In the genomic region with DNA sequence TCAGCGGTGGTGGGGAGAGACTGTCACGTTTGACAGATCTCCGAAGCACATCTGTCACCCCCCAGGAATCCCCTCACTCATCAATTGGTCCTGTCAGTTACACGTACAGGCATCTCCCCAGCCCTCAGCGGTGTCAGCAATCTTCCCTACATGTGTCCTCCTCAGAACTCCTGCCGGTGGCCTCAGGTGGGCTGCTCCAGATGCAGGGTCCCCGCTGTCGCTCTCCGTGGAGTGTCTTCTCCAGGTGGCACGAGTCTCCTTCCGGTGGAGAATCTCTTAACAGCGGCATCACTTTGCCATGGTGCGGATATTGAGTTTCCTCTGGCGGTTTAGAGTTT, we compare ENCODE assay signal across 15 mouse cellular contexts. TPM values are rescaled to one million over a fixed set of nuclear protein-coding genes. Genes with fewer than 3 reads are reported as not detected.
DNase-seq lines count a peak whose midpoint lies in the region; ATAC-seq and TF ChIP-seq lines count a peak whose summit lies in the region.
"Had no signal": no experiment of that assay in that cellular context is flagged by ENCODE, and none has a peak within 500 bp of the region (broad histone marks: within the 10 kb centered on the region; RNA-seq: fewer than 3 reads in every experiment).

No protein-coding gene starts in this region.

- no peaks in the 10 kb centered on the region for H3K9me3 ChIP-seq in kidney, embryonic 14.5 days (ENCODE audit: control insufficient read depth, low read length)
- H3K9me3 ChIP-seq in neural tube, embryonic 11.5 days (ENCODE audit: control insufficient read depth, low read length), result no peaks in the 10 kb centered on the region
- H3K9me3 ChIP-seq in limb, embryonic 14.5 days (ENCODE audit: control insufficient read depth, low read length), result no peaks in the 10 kb centered on the region

- H3K4me3 ChIP-seq in kidney, embryonic 14.5 days (ENCODE audit: low read length), result no peak overlapping the region
- no peak overlapping the region for H3K4me3 ChIP-seq in neural tube, embryonic 11.5 days (ENCODE audit: low read depth, low read length)
- no peak overlapping the region for H3K4me3 ChIP-seq in limb, embryonic 14.5 days (replicated peaks; ENCODE audit: low read length)
- H3K4me3 ChIP-seq: erythroblast, embryonic 14.5 days had no signal

- H3K9ac ChIP-seq in kidney, embryonic 14.5 days (ENCODE audit: low read depth, low read length), result no peak overlapping the region
- no peak overlapping the region for H3K9ac ChIP-seq in neural tube, embryonic 11.5 days (ENCODE audit: low read length)
- no peak overlapping the region for H3K9ac ChIP-seq in limb, embryonic 14.5 days (ENCODE audit: low read depth, low read length, severe bottlenecking)

- no peaks in the 10 kb centered on the region for H3K36me3 ChIP-seq in kidney, embryonic 14.5 days (ENCODE audit: control insufficient read depth, insufficient read depth, low read length)
- no peaks in the 10 kb centered on the region for H3K36me3 ChIP-seq in neural tube, embryonic 11.5 days (ENCODE audit: control insufficient read depth, insufficient read depth, low read length)
- no peaks in the 10 kb centered on the region for H3K36me3 ChIP-seq in limb, embryonic 14.5 days (ENCODE audit: control insufficient read depth, insufficient read depth, low read length)

- intact Hi-C loops in gastrocnemius, postnatal 14 days (cut with DNase I; ENCODE audit: low total_unique reads), result no loop called here

- DNase-seq in kidney, postnatal 4 days, result no peak
- DNase-seq in neural tube, embryonic 11.5 days (ENCODE audit: low spot score), result peak; percentile 12
- DNase-seq in neural tube, embryonic 10.5 days (ENCODE audit: extremely low spot score, low spot score), result no peak
- no peak for DNase-seq in limb, embryonic 14.5 days (ENCODE audit: low spot score)
- DNase-seq in gastrocnemius, postnatal 14 days, result no peak
- DNase-seq in liver, result no peak
- no peak for DNase-seq in yolk sac, embryonic 10.5 days (ENCODE audit: low spot score)
- DNase-seq: cerebellum, postnatal 25 days; heart, postnatal 36 days; left cerebral cortex, postnatal 4 days; lung, postnatal 36 days; thymus, postnatal 25 days had no signal

- 0 out of 2 replicates have a peak, but pooled peaks have one; percentile 28 for ATAC-seq in kidney, embryonic 14.5 days (ENCODE audit: low FRiP score, low TSS enrichment)
- ATAC-seq in neural tube, embryonic 11.5 days (ENCODE audit: insufficient read depth, low FRiP score, low TSS enrichment), result no peak
- no peak for ATAC-seq in limb, embryonic 14.5 days (ENCODE audit: low FRiP score, low read depth)

- peak overlapping the region; percentile 25 for H3K4me2 ChIP-seq in kidney, embryonic 14.5 days (replicated peaks; ENCODE audit: low read depth, low read length)
- H3K4me2 ChIP-seq in neural tube, embryonic 11.5 days (ENCODE audit: low read depth), result no peak overlapping the region
- peak overlapping the region; percentile 17; the same call in 1 of the 2 replicates for H3K4me2 ChIP-seq in limb, embryonic 14.5 days (replicated peaks; ENCODE audit: low read depth, low read length, severe bottlenecking)

- H3K27ac ChIP-seq in kidney, embryonic 14.5 days (ENCODE audit: low read depth, low read length), result no peak overlapping the region
- no peak overlapping the region for H3K27ac ChIP-seq in neural tube, embryonic 11.5 days (ENCODE audit: low read depth, low read length)
- H3K27ac ChIP-seq in limb, embryonic 14.5 days (replicated peaks; ENCODE audit: low read depth, low read length), result no peak overlapping the region

- no peaks in the 10 kb centered on the region for H3K4me1 ChIP-seq in kidney, embryonic 14.5 days (ENCODE audit: control insufficient read depth, insufficient read depth, low read length)
- no peaks in the 10 kb centered on the region for H3K4me1 ChIP-seq in neural tube, embryonic 11.5 days (ENCODE audit: control insufficient read depth, insufficient read depth, low read length)
- H3K4me1 ChIP-seq in limb, embryonic 14.5 days (ENCODE audit: control insufficient read depth, insufficient read depth, low read length), result 0 out of 2 replicates have a peak, but pooled peaks cover 3% of the 10 kb centered on the region

- WGBS in kidney, embryonic 14.5 days, result 39% methylated on average over 14 of the region's 14 CpGs
- 60% methylated on average over 14 of the region's 14 CpGs for WGBS in neural tube, embryonic 11.5 days
- 60% methylated on average over 14 of the region's 14 CpGs for WGBS in limb, embryonic 14.5 days

- TF ChIP-seq POLR2A in limb, embryonic 14.5 days (IDR thresholded peaks at IDR 0.05; ENCODE audit: borderline replicate concordance, extremely low read depth, insufficient read depth, insufficient read length), result no peak

- H3K27me3 ChIP-seq in kidney, embryonic 14.5 days (ENCODE audit: control insufficient read depth, insufficient read depth, low read length), result no peaks in the 10 kb centered on the region
- no peaks in the 10 kb centered on the region for H3K27me3 ChIP-seq in neural tube, embryonic 11.5 days (ENCODE audit: control insufficient read depth, insufficient read depth, low read length)
- H3K27me3 ChIP-seq in limb, embryonic 14.5 days (ENCODE audit: control insufficient read depth, insufficient read depth, low read length), result no peaks in the 10 kb centered on the region

RNA-seq across cellular contexts. Expression of a gene that starts 19.2 kb away (rescaled TPM):
- 0.23 TPM in 1 of 2 replicates, not detected in the other for polyA plus RNA-seq in kidney, embryonic 14.5 days (2014; fragmentation: Nextera tagmentation; extraction: Ambion mirVana)
- 1.0 and 1.2 TPM in 2 replicates for polyA plus RNA-seq in neural tube, embryonic 11.5 days (2014; fragmentation: Nextera tagmentation; extraction: Ambion mirVana)
- polyA plus RNA-seq in limb, embryonic 14.5 days (2012; rRNA removed), result 3.9 and 5.5 TPM in 2 replicates
- 3.9 and 4.8 TPM in 2 replicates for polyA plus RNA-seq in limb, embryonic 14.5 days (2014; fragmentation: Nextera tagmentation; extraction: Ambion mirVana)
- total RNA-seq in gastrocnemius, postnatal 14 days (2021), result under 1 TPM; 0.08 to 0.09 TPM
- total RNA-seq: heart, adult 8-10 months; heart, postnatal 36 days had no signal
- polyA plus RNA-seq: erythroblast, embryonic 14.5 days had no signal
